Mouse (Mus musculus) heart, postnatal 36 days (tissue): ENCODE measurements around the gene Cse1l. TPM values are rescaled to one million over a fixed set of nuclear protein-coding genes. Genes with fewer than 3 reads are reported as not detected.

Source experiments
- DNase-seq, 2 experiments: peaks; one replicate each; pipeline ENCODE4 v3.0.0; 2021 to 2022
- intact Hi-C: fragments of 180-260 bp; cut with DNase I; formaldehyde crosslinking; loops from one replicate; pipeline ENCODE4 v1.15.1; 2025
- total RNA-seq, 2 experiments: library from RNA; stranded (reverse); gene quantifications; 2 replicates each; pipeline ENCODE4 v1.2.3; 2021

Gene Cse1l
- total RNA-seq, result 10 to 100 TPM; 39.8 to 41.1 TPM

DNA sequence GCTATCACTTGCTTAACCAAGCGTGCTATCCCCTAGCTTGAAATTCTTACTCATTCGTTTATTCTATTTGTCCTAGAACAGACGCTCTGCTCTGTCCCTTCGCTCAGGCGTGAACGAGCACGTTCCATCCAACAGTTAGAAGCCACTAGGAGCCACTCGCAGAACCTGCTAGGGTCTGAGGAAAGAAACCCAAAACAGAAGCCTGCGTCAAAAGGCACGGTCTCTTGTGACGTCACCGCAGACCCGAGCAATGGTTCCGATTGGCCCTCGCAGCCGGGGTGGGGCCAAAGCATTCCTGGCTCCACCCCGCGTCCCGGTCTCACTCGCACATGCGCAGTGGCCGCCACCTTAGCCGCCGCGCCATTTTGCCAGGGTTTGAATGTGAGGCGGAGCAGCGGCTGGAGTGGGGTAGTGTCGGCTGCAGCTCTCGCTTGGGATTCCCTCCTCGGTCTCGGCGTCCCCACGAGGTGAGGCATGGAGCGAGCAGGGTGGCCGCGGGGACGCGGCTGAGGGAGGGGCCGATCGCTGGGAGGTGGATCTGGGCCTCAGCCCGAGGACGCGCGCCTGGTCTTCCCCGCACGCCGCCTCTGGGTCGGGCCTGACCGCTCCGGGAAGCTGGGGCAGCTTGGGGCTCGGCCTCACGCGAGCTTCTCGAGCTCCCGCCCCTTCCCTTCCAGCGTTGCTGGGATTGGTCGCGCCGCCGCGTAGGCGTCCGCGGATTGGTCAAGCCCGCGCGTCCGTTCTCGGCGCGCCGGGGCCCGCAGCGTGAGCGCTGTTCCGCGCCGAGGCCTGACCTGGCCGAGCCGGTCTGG, at the start of gene Cse1l:
TSS of gene Cse1l (plus strand) at position 330 of the 812 bp plus-strand sequence.
- intact Hi-C loops, result no loop called here

DNA sequence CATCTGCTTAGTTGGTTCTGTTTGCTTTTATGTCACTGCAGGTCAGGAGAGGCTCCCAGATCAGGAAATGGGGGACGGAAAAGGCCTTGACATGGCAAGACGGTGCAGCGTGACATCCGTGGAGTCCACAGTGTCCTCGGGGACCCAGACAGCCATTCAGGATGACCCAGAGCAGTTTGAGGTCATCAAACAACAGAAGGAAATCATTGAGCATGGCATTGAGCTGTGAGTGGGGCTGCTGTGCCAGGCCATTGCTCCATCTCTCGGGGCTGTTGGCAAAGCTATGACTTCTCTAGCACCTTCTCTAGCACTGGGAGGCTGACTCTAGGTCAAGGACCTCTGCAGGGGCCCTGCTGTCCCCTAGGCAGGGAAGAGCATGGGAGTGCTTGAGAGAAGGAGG, 49.5 kb upstream of the Cse1l start:
- intact Hi-C loops, result no loop called here
- DNase-seq, result no peak

More for the DNA sequence above, at the start of gene Cse1l:
- peak; percentile 97 to 98 for DNase-seq

GRCm38 (mm10) chr2:166857118-166857517, 48.7 kb upstream of the Cse1l start:
- DNase-seq, result no peak
- intact Hi-C loops, result no loop called here

DNA sequence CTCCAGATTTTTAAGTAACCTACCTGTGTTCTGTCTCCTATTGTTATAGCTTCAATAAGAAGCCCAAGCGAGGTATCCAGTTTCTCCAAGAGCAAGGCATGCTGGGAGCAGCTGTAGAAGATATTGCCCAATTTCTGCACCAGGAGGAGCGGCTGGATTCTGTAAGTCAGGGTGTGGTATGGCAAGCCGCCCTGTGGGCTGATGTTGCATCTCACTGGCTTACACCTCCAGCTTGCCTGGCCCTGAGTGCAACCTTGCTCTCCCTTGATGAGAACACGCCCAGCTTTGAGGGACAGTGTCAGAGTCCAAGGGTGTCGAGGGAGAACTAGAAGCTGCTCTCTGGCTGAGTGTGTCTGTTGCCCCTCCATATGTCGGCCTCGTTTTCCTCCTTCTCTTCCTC, 46.6 kb upstream of the Cse1l start:
- no peak for DNase-seq
- intact Hi-C loops, result no loop called here

DNA sequence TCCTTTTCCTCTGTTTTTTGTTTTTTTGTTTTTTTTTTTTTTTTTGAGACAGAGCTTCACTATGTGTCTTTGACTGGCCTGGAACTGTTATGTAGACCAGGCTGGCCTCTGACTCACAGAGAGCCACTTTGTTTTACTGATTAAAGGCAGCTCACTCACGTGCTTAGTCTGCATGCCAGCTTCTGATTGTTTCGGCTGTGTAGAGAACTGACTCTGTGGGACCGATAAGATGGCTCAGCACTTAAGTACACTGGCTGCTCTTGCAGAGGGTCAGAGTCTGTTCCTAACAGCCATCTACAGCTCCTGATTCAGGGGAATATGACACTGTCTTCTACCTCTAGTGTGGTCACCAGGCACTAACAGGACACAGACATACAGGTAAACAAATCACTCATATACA, 43.3 kb upstream of the Cse1l start:
- DNase-seq, result no peak
- intact Hi-C loops, result no loop called here

DNA sequence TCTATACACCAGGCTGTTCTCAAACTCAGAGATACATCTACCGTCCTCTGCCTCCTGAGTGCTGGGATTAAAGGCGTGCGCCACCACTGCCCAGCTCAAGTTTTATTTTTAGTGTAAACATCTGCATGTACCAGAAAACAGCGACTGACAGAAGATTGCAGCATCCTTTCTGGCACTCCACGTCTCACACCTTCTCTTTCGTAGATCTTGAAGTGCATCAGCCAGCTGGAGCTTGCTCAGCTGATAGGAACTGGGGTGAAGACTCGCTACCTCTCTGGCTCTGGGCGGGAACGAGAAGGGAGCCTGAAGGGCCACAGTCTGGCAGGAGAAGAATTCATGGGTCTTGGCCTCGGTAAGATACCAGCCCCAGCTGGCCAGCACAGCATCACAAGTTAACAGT, 40.4 kb upstream of the Cse1l start:
- no peak for DNase-seq
- intact Hi-C loops, result no loop called here

- intact Hi-C loops, result no loop called here
- no peak for DNase-seq
Measured at GRCm38 (mm10) chr2:166870271-166870865, 35.5 kb upstream of the Cse1l start.

GRCm38 (mm10) chr2:166870899-166871298, 34.9 kb upstream of the Cse1l start:
- DNase-seq, result no peak
- intact Hi-C loops, result no loop called here

DNA sequence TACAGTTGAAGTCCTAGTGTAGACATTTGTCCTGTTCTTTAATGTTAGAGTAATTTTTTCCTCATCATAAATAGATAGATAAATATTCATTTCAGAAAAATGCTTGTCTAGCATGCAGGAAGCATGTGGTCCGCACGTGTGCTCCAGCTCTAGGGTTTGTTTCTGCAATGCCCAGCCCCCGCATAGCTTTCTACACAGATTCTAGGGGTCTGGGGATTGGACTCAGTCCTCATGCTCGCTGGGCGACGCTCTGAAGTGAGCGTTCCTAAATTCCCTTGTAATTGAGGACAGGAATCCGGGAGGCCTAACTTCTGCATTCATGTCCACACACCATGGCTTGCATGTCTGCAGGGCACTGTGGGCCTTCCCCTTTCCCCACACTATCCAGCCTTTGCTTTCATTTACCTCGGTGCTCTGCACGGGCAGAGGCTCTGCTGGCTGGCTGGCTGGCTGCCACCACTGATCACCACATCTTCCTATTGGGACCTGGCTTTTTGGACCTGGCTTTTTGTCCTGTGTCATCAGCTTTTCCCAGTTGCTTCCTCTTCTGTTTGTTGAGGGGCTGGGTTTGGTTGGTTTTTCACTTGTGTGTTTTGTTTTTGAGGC, 31.1 kb upstream of the Cse1l start:
- intact Hi-C loops, result no loop called here
- no peak for DNase-seq

- intact Hi-C loops, result no loop called here
- no peak for DNase-seq
Measured at GRCm38 (mm10) chr2:166875561-166875960, 30.3 kb upstream of the Cse1l start.

GRCm38 (mm10) chr2:166876331-166876730, 29.5 kb upstream of the Cse1l start:
- no peak for DNase-seq
- intact Hi-C loops, result no loop called here

DNA sequence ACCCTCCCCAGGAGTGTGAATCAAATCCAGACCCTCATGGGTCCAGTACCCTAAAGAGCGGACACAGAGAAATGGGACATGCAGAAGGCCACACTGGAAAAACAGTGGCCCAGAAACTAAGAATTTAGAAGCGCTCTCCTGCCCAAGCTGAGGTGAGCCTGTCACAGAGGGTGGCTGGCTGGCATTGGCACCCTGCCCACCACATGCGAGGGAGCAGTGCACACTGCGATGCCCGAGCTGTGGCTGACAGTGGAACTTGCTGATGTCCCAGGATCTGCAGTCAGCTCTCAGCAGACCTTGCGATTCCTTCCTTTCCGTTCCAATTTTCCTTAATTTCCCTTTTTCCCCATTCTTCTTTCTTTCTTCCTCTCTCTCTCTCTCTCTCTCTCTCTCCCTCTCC, 20.8 kb upstream of the Cse1l start:
- DNase-seq, result no peak
- intact Hi-C loops, result no loop called here

GRCm38 (mm10) chr2:166885619-166886018, 20.2 kb upstream of the Cse1l start:
- no peak for DNase-seq
- intact Hi-C loops, result no loop called here

DNA sequence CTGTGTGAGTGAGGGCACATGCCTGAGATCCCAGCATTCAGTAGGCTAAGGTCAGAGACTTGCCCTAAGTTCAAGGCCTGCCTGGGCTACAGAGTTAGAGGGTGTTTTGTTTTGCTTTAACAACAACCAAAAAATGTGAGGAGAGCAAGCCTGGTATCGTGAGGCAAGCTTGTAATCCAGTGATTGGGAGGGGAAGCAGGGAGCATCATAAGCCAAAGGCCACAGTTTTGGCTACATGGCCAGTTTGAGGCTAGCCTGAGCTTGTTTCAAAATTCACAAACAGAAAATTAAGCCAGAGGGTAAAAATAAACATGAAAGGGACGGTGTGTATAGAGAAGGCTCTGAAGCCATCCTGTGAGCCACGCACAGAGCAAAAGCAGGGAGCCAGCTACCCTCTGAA, 19.6 kb upstream of the Cse1l start:
- DNase-seq, result no peak
- intact Hi-C loops, result no loop called here

DNA sequence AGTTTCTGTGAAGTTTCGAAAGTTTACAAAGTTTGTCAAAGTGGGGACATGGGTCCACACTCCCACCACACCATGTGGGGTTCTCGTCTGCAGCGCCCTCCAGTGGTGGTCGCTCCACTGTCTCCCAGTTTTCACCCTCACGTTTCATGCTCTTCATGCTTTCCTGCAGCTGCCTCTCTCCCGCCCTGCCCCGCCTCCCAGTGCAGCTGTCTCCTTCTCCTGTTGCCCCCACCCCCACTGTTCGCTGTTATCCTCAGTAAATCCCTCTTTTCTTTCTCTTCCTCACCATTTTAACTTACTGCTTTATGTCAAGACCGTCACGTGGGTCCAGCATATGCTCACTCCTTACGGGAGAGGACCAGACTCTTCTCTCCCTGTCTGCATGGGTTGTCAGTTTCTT, 18.0 kb upstream of the Cse1l start:
- DNase-seq, result no peak

GRCm38 (mm10) chr2:166891366-166891880, 14.4 kb upstream of the Cse1l start:
- intact Hi-C loops, result no loop called here

More for the DNA sequence above, 18.0 kb upstream of the Cse1l start:
- intact Hi-C loops, result no loop called here

GRCm38 (mm10) chr2:166892158-166892680, 13.6 kb upstream of the Cse1l start:
- intact Hi-C loops, result no loop called here
- DNase-seq, result no peak

More at GRCm38 (mm10) chr2:166891366-166891880, 14.4 kb upstream of the Cse1l start:
- no peak for DNase-seq

DNA sequence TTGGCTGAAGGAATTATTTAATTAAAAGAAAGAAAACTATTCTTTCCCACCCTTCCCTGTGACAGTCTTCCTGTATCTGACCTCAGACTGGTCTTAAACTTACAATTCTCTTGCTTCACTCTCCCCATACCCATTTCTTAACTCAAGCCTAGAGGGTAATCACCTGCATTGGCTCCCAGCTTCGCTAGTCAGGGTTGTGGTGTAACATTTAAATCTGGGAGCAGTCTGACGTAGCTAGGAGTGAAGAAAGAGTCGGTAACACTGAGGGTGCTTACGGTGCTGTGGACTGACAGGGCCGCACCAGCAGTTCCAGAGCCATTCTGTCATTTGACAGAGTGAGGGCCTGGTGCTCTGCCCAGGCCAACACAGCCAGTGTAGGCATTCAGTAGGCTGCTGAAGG, 12.8 kb upstream of the Cse1l start:
- no peak for DNase-seq
- intact Hi-C loops, result no loop called here

GRCm38 (mm10) chr2:166896368-166896767, 9.5 kb upstream of the Cse1l start:
- intact Hi-C loops, result no loop called here

DNA sequence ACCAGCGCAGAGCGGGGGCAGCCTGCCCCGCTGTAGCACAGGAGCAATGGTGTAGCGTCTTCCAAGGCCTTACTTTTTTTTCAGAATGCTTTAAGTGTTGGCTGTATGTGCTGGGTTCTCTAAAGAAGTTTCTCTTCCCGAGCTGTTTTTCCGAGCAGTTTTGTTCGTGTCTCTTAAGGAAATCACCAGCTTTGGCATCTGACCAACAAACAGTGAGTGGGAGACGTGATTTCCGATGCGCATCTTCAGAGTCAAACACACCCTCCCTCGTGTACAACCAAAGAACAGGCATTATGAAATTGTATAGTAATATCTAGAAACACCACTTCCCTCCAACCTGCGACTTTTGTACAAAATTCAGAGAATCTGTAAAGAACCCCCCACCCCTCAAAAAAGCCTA, 8.9 kb upstream of the Cse1l start:
- intact Hi-C loops, result no loop called here

More at GRCm38 (mm10) chr2:166896368-166896767, 9.5 kb upstream of the Cse1l start:
- no peak for DNase-seq

GRCm38 (mm10) chr2:166899161-166899560, 6.7 kb upstream of the Cse1l start:
- DNase-seq, result no peak
- intact Hi-C loops, result no loop called here

More for the DNA sequence above, 8.9 kb upstream of the Cse1l start:
- DNase-seq, result no peak
